Mouse (Mus musculus) colon, adult 2 months (tissue): ENCODE measurements around the gene Gm47996. TPM values are rescaled to one million over a fixed set of nuclear protein-coding genes. Genes with fewer than 3 reads are reported as not detected.

ENCODE experiments used
- polyA plus RNA-seq: library from polyadenylated mRNA; depleted of rRNA; stranded (reverse); fragments of >200 nt; gene quantifications from 2 replicates; pipeline ENCODE4 v1.2.3, GENCODE M21; 2012; rRNA removed

Gm47996 gene
- polyA plus RNA-seq = not detected in 2 replicates

DNA sequence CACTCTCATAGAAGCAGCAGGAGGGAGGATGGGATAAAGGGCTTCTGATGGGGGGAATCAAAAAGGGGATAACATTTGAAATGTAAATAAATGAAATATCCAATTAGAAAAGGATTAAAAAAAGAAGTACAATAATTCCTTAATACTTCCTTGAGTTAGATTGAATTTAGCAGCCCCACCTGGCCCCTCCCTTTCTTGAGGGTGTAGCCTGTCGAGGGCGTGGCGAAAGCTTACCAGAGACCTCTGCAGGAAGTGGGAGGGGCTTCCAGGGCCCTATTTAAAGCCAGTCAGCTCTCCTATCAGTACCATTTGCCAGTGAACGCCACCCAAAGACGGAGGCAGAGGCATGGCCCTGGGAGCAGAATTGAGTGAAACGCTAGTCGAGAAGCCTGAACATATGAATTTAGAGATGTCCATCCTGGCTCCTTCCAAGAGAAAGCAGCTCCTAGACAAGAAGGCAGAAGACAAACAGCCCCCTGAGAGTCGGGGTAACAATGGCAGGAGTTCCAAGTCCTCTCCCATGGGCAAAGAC is at the start of gene Gm47996:
Gm47996 (plus strand) TSS at position 308 of the 532 bp plus-strand sequence.

DNA sequence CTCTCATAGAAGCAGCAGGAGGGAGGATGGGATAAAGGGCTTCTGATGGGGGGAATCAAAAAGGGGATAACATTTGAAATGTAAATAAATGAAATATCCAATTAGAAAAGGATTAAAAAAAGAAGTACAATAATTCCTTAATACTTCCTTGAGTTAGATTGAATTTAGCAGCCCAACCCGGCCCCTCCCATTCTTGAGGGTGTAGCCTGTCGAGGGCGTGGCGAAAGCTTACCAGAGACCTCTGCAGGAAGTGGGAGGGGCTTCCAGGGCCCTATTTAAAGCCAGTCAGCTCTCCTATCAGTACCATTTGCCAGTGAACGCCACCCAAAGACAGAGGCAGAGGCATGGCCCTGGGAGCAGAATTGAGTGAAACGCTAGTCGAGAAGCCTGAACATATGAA is 27.7 kb upstream of the Gm47996 start, which contains the start of gene Gm47985:
Gm47985 (plus strand) TSS at position 272 of the 400 bp plus-strand sequence.

DNA sequence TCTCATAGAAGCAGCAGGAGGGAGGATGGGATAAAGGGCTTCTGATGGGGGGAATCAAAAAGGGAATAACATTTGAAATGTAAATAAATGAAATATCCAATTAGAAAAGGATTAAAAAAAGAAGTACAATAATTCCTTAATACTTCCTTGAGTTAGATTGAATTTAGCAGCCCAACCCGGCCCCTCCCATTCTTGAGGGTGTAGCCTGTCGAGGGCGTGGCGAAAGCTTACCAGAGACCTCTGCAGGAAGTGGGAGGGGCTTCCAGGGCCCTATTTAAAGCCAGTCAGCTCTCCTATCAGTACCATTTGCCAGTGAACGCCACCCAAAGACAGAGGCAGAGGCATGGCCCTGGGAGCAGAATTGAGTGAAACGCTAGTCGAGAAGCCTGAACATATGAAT is 17.9 kb upstream of the Gm47996 start, which contains the start of gene Gm8947:
Gm8947 (plus strand) TSS at position 302 of the 400 bp plus-strand sequence.

DNA sequence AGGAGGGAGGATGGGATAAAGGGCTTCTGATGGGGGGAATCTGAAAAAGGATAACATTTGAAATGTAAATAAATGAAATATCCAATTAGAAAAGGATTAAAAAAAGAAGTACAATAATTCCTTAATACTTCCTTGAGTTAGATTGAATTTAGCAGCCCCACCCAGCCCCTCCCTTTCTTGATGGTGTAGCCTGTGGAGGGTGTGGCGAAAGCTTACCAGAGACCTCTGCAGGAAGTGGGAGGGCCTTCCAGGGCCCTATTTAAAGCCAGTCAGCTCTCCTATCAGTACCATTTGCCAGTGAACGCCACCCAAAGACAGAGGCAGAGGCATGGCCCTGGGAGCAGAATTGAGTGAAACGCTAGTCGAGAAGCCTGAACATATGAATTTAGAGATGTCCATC is 11.8 kb upstream of the Gm47996 start, which contains the start of gene Gm47995:
Gm47995 (plus strand) TSS at position 329 of the 400 bp plus-strand sequence.

DNA sequence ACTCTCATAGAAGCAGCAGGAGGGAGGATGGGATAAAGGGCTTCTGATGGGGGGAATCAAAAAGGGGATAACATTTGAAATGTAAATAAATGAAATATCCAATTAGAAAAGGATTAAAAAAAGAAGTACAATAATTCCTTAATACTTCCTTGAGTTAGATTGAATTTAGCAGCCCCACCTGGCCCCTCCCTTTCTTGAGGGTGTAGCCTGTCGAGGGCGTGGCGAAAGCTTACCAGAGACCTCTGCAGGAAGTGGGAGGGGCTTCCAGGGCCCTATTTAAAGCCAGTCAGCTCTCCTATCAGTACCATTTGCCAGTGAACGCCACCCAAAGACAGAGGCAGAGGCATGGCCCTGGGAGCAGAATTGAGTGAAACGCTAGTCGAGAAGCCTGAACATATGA is 6.1 kb upstream of the Gm47996 start, which contains the start of gene 3110040M04Rik:
3110040M04Rik (plus strand) TSS at position 304 of the 400 bp plus-strand sequence.

Other genes with a start within 250 kb of the Gm47996 start
- 2.2 and 5.2 TPM in 2 replicates for gene Hmcn1, start 216.7 kb upstream of the Gm47996 start, polyA plus RNA-seq
- 0.14 and 0.28 TPM in 2 replicates for gene Gm47985, start 27.6 kb upstream of the Gm47996 start, polyA plus RNA-seq
- 0.13 and 0.24 TPM in 2 replicates for gene Gm8947, start 17.8 kb upstream of the Gm47996 start, polyA plus RNA-seq
- 0.35 and 0.45 TPM in 2 replicates for gene Gm47995, start 11.7 kb upstream of the Gm47996 start, polyA plus RNA-seq
- gene 3110040M04Rik, start 6.0 kb upstream of the Gm47996 start, polyA plus RNA-seq = 0.61 TPM in 1 of 2 replicates, not detected in the other
- 60.4 and 78.5 TPM in 2 replicates for gene Ivns1abp, start 134.3 kb downstream of the Gm47996 start, polyA plus RNA-seq
- gene Swt1, start 218.3 kb downstream of the Gm47996 start, polyA plus RNA-seq = 2.6 and 4.2 TPM in 2 replicates
- gene Trmt1l, start 218.4 kb downstream of the Gm47996 start, polyA plus RNA-seq = 13.3 and 14.3 TPM in 2 replicates